28 mouse cellular contexts compared by ENCODE assay signal in genomic region chr14:47378336-47378735, GRCm38 (mm10). TPM values are rescaled to one million over a fixed set of nuclear protein-coding genes. Genes with fewer than 3 reads are reported as not detected.
DNase-seq lines count a peak whose midpoint lies in the region; ATAC-seq lines count a peak whose summit lies in the region.
"Had no signal": no experiment of that assay in that cellular context is flagged by ENCODE, and none has a peak within 500 bp of the region (broad histone marks: within the 10 kb centered on the region; RNA-seq: fewer than 3 reads in every experiment).

No protein-coding gene starts in this region.

- 0 out of 2 replicates have a peak overlapping the region, but pooled peaks have one; percentile 55 for H3K27ac ChIP-seq in limb, embryonic 15.5 days
- H3K27ac ChIP-seq in kidney, embryonic 15.5 days = no peak overlapping the region
- H3K27ac ChIP-seq: forebrain, embryonic 10.5 days; forebrain, embryonic 15.5 days; heart, adult 2 months; heart, embryonic 13.5 days; hindbrain, embryonic 14.5 days; left cerebral cortex, adult 2 months; limb, embryonic 13.5 days; liver, embryonic 13.5 days; midbrain, embryonic 12.5 days; neural tube, embryonic 13.5 days had no signal

- no peak overlapping the region for H3K4me2 ChIP-seq in limb, embryonic 15.5 days
- H3K4me2 ChIP-seq in kidney, embryonic 15.5 days = no peak overlapping the region
- H3K4me2 ChIP-seq: forebrain, embryonic 15.5 days; heart, embryonic 13.5 days; hindbrain, embryonic 14.5 days; limb, embryonic 13.5 days; liver, embryonic 13.5 days; midbrain, embryonic 12.5 days; neural tube, embryonic 13.5 days had no signal

- 0 out of 2 replicates have a peak, but pooled peaks have one; percentile 49 for ATAC-seq in limb, embryonic 15.5 days (ENCODE audit: insufficient number of reproducible peaks, low FRiP score, low TSS enrichment, low read depth)
- ATAC-seq in kidney, embryonic 15.5 days (replicated peaks; ENCODE audit: low FRiP score) = no peak
- ATAC-seq: forebrain, embryonic 15.5 days; intestine, postnatal 0 days; Patski had no signal

- 42% methylated on average over 7 of the region's 7 CpGs for WGBS in limb, embryonic 15.5 days
- 79% methylated on average over 7 of the region's 7 CpGs for WGBS in kidney, embryonic 15.5 days

- H3K9ac ChIP-seq in limb, embryonic 15.5 days = no peak overlapping the region
- H3K9ac ChIP-seq in kidney, embryonic 15.5 days = no peak overlapping the region
- H3K9ac ChIP-seq: forebrain, embryonic 15.5 days; heart, embryonic 13.5 days; hindbrain, embryonic 14.5 days; limb, embryonic 13.5 days; liver, embryonic 13.5 days; midbrain, embryonic 12.5 days; neural tube, embryonic 13.5 days had no signal

- H3K9me3 ChIP-seq in limb, embryonic 15.5 days = no peaks in the 10 kb centered on the region
- H3K9me3 ChIP-seq in kidney, embryonic 15.5 days (replicated peaks) = no peaks in the 10 kb centered on the region
- H3K9me3 ChIP-seq: forebrain, embryonic 10.5 days; forebrain, embryonic 15.5 days; limb, embryonic 13.5 days; liver, embryonic 13.5 days; midbrain, embryonic 12.5 days; neural tube, embryonic 13.5 days had no signal

- no peak overlapping the region for H3K4me3 ChIP-seq in limb, embryonic 15.5 days
- H3K4me3 ChIP-seq in kidney, embryonic 15.5 days (replicated peaks) = no peak overlapping the region
- H3K4me3 ChIP-seq: forebrain, embryonic 10.5 days; forebrain, embryonic 15.5 days; heart, adult 2 months; heart, embryonic 13.5 days; left cerebral cortex, adult 2 months; limb, embryonic 13.5 days; liver, embryonic 13.5 days; midbrain, embryonic 12.5 days; neural tube, embryonic 13.5 days had no signal

- peaks cover 9% of the 10 kb centered on the region for H3K27me3 ChIP-seq in limb, embryonic 15.5 days
- peaks cover 21% of the 10 kb centered on the region for H3K27me3 ChIP-seq in kidney, embryonic 15.5 days
- H3K27me3 ChIP-seq: Patski had no signal

- DNase-seq in lung, postnatal 36 days = peak; percentile 18
- DNase-seq in lung, postnatal 4 days = no peak
- DNase-seq in R1 (ENCODE audit: low read depth, low spot score) = peak; percentile 49
- DNase-seq in yolk sac, embryonic 10.5 days (ENCODE audit: low spot score) = no peak
- DNase-seq in spleen, postnatal 10 days (ENCODE audit: low spot score in 2 of 2) = no peak
- DNase-seq: adrenal gland, postnatal 14 days; cerebellum, adult 11-12 months; cerebellum, adult 9-11 months; embryo, embryonic 11 days; heart, adult 2 months; heart, postnatal 10 days; kidney, adult 9 months; kidney, postnatal 25 days; liver, embryonic 13.5 days; lung, postnatal 10 days; thymus, postnatal 14 days had no signal

- H3K4me1 ChIP-seq in limb, embryonic 15.5 days = peaks cover 15% of the 10 kb centered on the region
- peaks cover 12% of the 10 kb centered on the region for H3K4me1 ChIP-seq in kidney, embryonic 15.5 days

- H3K36me3 ChIP-seq in limb, embryonic 15.5 days = peaks cover 9% of the 10 kb centered on the region; the same call in 1 of the 2 replicates
- no peaks in the 10 kb centered on the region for H3K36me3 ChIP-seq in kidney, embryonic 15.5 days
- H3K36me3 ChIP-seq: forebrain, embryonic 10.5 days; forebrain, embryonic 15.5 days; heart, embryonic 13.5 days; limb, embryonic 13.5 days; liver, embryonic 13.5 days; midbrain, embryonic 12.5 days; neural tube, embryonic 13.5 days had no signal

RNA-seq across cellular contexts. Expression of gene Lgals3, which starts 10.8 kb away (rescaled TPM):
- polyA plus RNA-seq in limb, embryonic 15.5 days (2015; fragmentation: Nextera tagmentation; extraction: Ambion mirVana) = 277 and 298 TPM in 2 replicates
- 21.9 and 25.8 TPM in 2 replicates for polyA plus RNA-seq in kidney, embryonic 15.5 days (2015; fragmentation: Nextera tagmentation; extraction: Ambion mirVana)

RNA-seq across cellular contexts. Expression of gene Dlgap5, which starts 39.9 kb away (rescaled TPM):
- 34.4 and 36.8 TPM in 2 replicates for polyA plus RNA-seq in limb, embryonic 15.5 days (2015; fragmentation: Nextera tagmentation; extraction: Ambion mirVana)
- polyA plus RNA-seq in kidney, embryonic 15.5 days (2015; fragmentation: Nextera tagmentation; extraction: Ambion mirVana) = 47.8 and 53.9 TPM in 2 replicates

Comparison
In these comparisons a context has a peak if more than half of its experiments do, and no peak if none do; other contexts are left out.
1. DNase-seq: peak in lung, postnatal 36 days (single experiment) and R1 (single experiment); none in lung, postnatal 4 days (0 of 2), yolk sac, embryonic 10.5 days (single experiment) and spleen, postnatal 10 days (0 of 2).
2. RNA of gene Lgals3, which starts 10.8 kb away (polyA plus RNA-seq): 277 to 298 TPM in limb, embryonic 15.5 days; 21.9 to 25.8 TPM in kidney, embryonic 15.5 days; every median in the first group is over 10 times any median in the second.